Comparison of ENCODE assay signal across 10 mouse cellular contexts in genomic region chr19:4569356-4570236, GRCm38 (mm10). TPM values are rescaled to one million over a fixed set of nuclear protein-coding genes. Genes with fewer than 3 reads are reported as not detected.
DNase-seq lines count a peak whose midpoint lies in the region; ATAC-seq and TF ChIP-seq lines count a peak whose summit lies in the region.
"Had no signal": no experiment of that assay in that cellular context is flagged by ENCODE, and none has a peak within 500 bp of the region (broad histone marks: within the 10 kb centered on the region; RNA-seq: fewer than 3 reads in every experiment).

No protein-coding gene starts in this region.

- ATAC-seq in erythroblast, adult 5-6 weeks (replicated peaks; ENCODE audit: low FRiP score, poor library complexity, severe bottlenecking): peak; percentile 42
- ATAC-seq in lung, postnatal 0 days: peak; percentile 86

- H3K27me3 ChIP-seq in lung, postnatal 0 days (replicated peaks; ENCODE audit: insufficient read depth, low read length): no peaks in the 10 kb centered on the region
- H3K27me3 ChIP-seq: kidney, embryonic 15.5 days had no signal

- no peaks in the 10 kb centered on the region for H3K36me3 ChIP-seq in lung, postnatal 0 days (ENCODE audit: insufficient read depth, low read length)
- H3K36me3 ChIP-seq: kidney, embryonic 15.5 days had no signal

- H3K4me1 ChIP-seq in lung, postnatal 0 days (ENCODE audit: insufficient read depth, low read depth, low read length): no peaks in the 10 kb centered on the region; the same call in 1 of the 2 replicates
- H3K4me1 ChIP-seq: kidney, embryonic 15.5 days had no signal

- peak; percentile 44 for DNase-seq in kidney, adult 18-20 months
- DNase-seq in kidney, postnatal 36 days: no peak
- peak; percentile 23 for DNase-seq in R1 (ENCODE audit: low read depth, low spot score)
- DNase-seq in lung, postnatal 0 days (ENCODE audit: low spot score): peak; percentile 85
- DNase-seq in ovary, postnatal 10 days (ENCODE audit: low spot score): no peak
- DNase-seq in ovary, postnatal 14 days (ENCODE audit: low spot score): no peak
- DNase-seq: heart, postnatal 36 days had no signal

- H3K9me3 ChIP-seq in lung, postnatal 0 days (ENCODE audit: low read length): no peaks in the 10 kb centered on the region
- H3K9me3 ChIP-seq: kidney, embryonic 15.5 days had no signal

- no peak overlapping the region for H3K4me3 ChIP-seq in lung, postnatal 0 days (ENCODE audit: low read depth, low read length)
- H3K4me3 ChIP-seq: kidney, embryonic 15.5 days; myocyte had no signal

- no peak for TF ChIP-seq CTCF in lung, postnatal 0 days (IDR thresholded peaks at IDR 0.05)

- 52% methylated on average over 17 of the region's 17 CpGs for WGBS in lung, postnatal 0 days

- no peak overlapping the region for H3K4me2 ChIP-seq in lung, postnatal 0 days (replicated peaks; ENCODE audit: low read depth, low read length)
- H3K4me2 ChIP-seq: kidney, embryonic 15.5 days had no signal

- H3K9ac ChIP-seq in lung, postnatal 0 days (replicated peaks; ENCODE audit: low read depth): no peak overlapping the region
- H3K9ac ChIP-seq: kidney, embryonic 15.5 days had no signal

- peak; percentile 90 for TF ChIP-seq EP300 in lung, postnatal 0 days (IDR thresholded peaks at IDR 0.05)

- H3K27ac ChIP-seq in lung, postnatal 0 days (ENCODE audit: low read length): peak overlapping the region; percentile 72
- H3K27ac ChIP-seq: kidney, embryonic 15.5 days had no signal

RNA-seq across cellular contexts. Expression of gene Lrfn4, which starts 45.9 kb away (rescaled TPM):
- total RNA-seq in erythroblast, adult 5-6 weeks (2015; ENCODE audit: low replicate concordance): 0.38 and 0.63 TPM in 2 replicates
- total RNA-seq in erythroblast, adult 5-6 weeks (2017; ENCODE audit: low replicate concordance): not detected in 2 replicates
- 3.2 and 3.4 TPM in 2 replicates for polyA plus RNA-seq in lung, postnatal 0 days (2015; fragmentation: Nextera tagmentation; extraction: Ambion mirVana)

RNA-seq across cellular contexts. Expression of gene Rce1, which starts 55.8 kb away (rescaled TPM):
- total RNA-seq in erythroblast, adult 5-6 weeks (2015; ENCODE audit: low replicate concordance): 10.9 and 17.3 TPM in 2 replicates
- total RNA-seq in erythroblast, adult 5-6 weeks (2017; ENCODE audit: low replicate concordance): 2.9 and 10.6 TPM in 2 replicates
- 52.5 and 54.9 TPM in 2 replicates for polyA plus RNA-seq in lung, postnatal 0 days (2015; fragmentation: Nextera tagmentation; extraction: Ambion mirVana)

RNA-seq across cellular contexts. Expression of gene Pcx, which starts 59.3 kb away (rescaled TPM):
- total RNA-seq in erythroblast, adult 5-6 weeks (2015; ENCODE audit: low replicate concordance): 15.0 and 32.6 TPM in 2 replicates
- total RNA-seq in erythroblast, adult 5-6 weeks (2017; ENCODE audit: low replicate concordance): 31.5 and 31.9 TPM in 2 replicates
- polyA plus RNA-seq in lung, postnatal 0 days (2015; fragmentation: Nextera tagmentation; extraction: Ambion mirVana): 38.6 and 40.9 TPM in 2 replicates

Comparison
In these comparisons a context has a peak if more than half of its experiments do, and no peak if none do; other contexts are left out.
1. DNase-seq: peak in kidney, adult 18-20 months (single experiment), R1 (single experiment) and lung, postnatal 0 days (single experiment); none in kidney, postnatal 36 days (0 of 2), ovary, postnatal 10 days (single experiment) and ovary, postnatal 14 days (single experiment).